Mouse (Mus musculus) induced T-regulatory cell, adult 2 months (primary cell): ENCODE results near the gene Cry1.

ENCODE experiments used
- DNase-seq: peaks from one replicate; pipeline ENCODE4 v3.0.0-alpha.2; 2012; ENCODE audit warnings: low read depth

Cry1 gene

DNA sequence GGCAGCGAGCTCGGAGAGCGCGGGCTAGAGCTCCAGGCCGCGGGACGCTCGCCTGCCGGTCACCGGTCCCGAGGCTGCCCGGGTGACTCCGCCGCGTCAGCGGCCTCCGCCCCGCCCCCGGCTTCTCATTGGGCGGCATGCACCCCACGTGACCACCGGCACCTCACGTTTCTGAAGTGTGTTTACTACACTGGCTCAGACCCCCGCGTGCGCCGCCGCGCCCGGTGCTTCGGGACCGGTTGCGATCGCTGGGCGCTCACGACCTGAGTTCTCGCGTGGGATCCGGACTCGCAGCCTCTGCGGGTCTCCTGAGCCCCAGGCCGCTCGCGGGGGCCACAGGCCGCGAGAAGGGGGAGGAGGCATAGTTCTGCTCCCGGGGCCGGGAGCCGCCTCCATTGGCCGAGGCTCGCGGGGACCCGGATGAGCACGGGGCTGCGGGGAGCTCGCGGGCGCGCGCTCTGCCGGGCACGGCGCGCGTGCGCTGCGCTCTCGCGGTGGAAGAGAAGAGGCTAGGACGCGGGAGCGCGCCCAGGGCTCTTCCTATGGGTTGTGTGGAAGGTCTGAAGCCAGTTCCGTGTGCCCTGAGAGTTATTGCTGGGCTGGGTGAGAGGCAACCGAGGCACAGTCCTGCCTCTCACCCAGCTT lies at the start of gene Cry1:
Gene Cry1, minus strand, starts transcription at position 101 of the 645 bp plus-strand sequence.
- peak; percentile 97 for DNase-seq

DNA sequence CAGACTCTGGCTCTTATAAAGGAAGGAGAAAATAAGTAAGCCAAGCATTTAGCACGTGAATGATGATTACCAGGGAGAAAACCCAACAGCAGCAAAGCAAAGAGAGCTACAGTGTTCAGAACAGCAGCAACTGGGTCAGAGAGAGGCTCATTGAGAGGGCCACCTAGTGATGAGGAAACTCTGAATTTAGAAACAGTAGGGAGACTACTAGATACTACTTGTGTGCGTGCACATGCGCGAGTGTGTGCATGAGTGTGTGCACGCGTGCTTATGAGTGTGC lies 36.8 kb upstream of the Cry1 start:
- no peak for DNase-seq

DNA sequence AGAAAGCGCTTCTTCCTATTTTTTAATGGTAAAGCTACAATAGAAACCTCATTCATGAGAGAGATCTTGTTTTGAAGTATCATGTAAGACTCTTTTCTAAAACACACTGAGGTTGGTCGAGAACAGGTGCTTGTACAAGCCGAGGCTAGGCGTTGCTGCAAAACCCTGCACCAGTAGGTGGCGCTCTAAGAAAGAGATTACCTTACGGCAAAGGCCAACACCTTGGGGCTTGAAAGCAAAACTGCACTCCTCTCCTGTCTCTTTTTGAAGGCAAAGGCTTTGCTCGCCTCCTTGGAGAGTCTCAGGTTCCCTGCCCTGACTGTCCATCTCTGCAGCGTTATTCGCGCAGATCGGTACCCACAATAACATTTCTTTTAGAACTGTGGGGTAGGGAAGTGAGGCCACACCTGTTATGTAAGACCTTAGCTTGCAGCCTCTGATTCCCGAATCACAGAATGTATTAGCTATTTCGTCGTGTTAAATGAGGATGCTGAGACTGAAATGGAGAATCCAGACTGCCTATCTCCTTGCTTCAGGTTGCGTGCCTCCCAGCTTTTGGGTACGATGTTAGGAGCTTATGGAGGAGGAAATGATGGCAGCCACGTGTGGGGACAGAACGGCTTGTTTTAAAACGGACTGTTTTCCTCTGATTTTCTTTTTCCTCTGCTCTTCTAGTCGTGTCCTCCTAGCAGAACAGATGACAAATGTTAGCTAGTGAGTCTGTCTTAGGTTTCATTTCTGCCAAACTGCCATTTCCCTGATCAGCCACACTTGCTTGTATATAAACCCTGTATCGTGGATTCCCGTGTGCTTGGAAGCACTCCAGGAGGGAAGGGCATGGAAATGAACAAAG lies 36.3 kb upstream of the Cry1 start:
- DNase-seq = peak; percentile 87

DNA sequence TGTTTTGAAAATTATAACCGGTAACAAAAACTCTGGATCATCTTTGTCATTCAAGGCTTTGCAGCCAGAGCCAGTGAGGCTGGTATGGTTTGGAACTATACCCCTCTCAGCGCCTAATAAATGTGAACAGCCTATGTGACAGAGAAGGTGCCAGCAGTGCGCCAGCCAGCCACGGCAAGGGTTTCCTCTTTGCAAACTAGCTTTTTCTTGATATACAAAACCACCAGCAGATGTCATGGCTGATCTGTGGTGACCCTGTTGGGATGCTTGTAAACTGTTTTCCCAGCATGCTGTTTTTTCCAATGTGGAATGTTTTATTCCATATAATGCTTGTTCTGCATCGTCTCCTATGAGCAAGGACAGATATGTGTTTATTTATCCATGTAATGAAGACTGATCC lies 30.0 kb upstream of the Cry1 start:
- no peak for DNase-seq

DNA sequence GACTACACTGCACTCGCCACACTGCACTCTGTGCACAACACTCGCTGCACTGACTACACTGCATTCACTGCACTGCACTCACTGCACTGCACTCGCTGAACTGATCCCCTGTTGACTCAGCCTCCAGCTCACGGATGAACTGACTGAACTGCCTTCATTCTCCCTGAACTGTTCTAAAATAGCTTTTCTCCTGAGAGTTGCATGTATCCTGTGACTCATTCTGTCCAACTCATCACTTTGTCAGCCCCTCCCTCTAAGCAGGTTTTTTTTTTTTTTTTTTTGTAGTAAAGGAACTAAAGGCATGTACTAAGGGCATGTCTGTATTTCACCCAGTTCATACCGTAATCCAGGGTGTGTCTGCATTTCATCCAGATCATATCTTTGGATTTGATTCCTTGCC lies 26.8 kb upstream of the Cry1 start:
- DNase-seq = no peak

DNA sequence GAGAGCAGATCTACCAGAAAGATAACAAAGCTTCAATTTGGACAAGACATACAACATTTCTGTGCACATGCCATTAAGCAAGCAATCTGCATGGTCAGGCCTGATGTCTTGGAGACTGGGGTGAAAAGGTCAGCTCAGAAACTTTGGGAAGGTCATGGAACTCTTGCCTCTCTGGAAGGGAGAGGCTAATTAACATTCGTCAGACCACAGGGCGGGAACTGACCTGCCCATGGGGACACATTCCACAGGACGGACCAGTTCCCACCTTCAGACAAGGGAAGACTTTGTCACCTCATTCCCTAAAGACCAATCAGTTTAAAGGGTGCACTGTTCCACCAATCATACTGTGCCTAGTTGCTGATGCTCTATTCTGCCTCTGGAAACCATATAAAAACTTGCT lies 25.3 kb upstream of the Cry1 start:
- no peak for DNase-seq

DNA sequence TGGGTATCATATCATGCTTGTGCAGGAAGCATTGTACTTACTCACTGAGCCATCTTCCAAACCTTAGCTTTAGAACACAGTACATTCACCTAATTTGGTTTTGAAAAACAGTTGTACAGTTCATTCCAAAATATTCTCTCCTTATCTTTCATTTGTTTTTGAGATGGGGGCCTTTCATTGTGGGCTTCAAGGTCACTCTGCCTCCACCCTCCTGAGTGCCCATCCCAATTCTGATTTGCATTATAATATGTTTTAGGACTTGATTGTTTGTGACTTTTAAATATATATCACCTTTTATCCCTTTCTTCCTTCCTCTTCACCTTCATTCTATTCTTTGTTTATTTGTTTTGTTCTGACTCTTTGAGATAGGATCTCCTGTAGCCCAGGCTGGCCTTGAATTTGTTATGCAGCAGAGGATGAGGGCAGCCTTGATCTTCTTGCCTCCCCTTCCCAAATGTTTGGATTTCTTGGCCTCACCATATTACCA lies 24.3 kb upstream of the Cry1 start:
- DNase-seq = no peak

DNA sequence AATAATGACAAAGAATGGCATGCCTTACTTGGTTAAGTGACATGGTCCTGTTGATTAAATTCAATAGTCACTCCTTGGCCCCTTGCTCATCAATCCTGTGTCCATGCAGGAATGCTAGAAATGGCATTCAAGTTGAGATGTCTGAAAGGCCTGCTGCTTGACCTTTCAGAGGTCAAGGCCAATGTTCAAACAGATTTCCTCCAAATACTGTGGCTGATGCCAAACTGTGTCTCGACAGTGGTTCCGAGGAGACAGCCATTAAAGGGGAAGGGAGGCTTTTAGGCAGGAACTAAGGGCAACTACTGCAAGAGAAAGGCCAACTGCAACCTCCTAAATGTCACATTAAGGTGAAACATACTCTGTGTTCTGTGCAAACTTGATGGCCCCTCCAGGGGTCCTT lies 20.5 kb upstream of the Cry1 start:
- no peak for DNase-seq

DNA sequence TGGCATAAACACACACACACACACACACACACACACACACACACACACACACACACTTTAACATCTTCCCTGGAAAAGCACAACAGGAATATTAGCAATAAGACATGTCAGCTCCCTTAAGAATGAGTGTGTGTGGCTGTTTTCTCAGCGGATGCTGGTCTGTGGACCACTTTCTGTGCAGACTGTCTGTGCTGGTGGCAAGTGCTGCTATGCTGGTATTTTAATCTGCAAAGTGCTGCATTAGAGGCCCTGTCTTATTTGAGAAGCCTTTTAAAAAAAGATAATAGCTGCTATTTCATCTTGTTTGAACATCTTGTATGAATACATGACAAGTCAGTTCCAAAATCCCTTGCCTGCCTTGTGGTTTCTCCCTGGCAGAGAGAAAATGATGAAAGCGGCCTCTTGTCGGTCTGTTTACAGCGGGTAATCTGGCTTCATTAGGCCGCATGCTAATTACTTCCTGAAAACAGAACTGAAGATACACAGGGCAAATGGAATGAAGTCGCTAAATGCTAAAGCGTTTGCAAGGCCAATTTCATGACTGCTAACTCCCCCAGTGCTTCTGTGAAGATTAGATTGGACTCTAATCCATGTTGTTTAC lies 19.5 kb upstream of the Cry1 start:
- DNase-seq = no peak

DNA sequence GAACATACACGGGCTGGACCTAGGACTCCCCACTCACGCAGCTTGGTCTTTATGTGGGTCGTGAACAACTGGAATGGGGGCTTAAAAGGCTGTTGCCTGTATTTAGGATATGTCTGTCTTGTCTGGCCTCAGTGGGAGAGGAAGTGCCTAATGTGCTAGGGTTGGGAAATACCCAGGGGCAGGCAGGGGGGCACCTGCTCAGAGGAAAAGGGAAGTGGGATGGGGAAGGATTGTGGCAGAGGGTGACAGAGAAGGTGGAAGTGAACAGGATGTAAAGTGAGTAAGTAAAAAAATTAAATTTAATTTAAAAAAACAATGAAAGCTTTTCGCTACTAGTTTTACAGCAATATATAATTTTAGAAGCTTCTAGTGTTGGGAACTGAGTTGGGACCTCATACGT lies 9.7 kb upstream of the Cry1 start:
- no peak for DNase-seq

DNA sequence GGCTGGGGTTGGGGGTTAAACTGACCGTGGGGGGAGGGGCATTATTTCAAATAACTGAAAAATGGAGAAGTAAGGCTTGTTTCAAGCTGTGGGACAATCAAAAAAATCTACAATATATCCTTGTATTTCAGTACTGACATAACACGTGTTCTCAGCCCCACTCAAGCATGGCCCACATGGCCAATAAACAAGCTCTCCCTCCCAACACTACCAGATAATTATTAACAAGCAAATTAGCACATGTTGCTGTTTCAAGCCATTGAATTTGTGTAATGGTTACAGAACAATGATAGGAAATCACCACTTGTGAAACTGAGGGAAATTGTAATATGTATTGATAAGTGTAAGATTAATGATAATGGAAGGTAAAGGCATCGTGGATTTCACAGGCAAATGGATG lies 8.5 kb upstream of the Cry1 start:
- no peak for DNase-seq

DNA sequence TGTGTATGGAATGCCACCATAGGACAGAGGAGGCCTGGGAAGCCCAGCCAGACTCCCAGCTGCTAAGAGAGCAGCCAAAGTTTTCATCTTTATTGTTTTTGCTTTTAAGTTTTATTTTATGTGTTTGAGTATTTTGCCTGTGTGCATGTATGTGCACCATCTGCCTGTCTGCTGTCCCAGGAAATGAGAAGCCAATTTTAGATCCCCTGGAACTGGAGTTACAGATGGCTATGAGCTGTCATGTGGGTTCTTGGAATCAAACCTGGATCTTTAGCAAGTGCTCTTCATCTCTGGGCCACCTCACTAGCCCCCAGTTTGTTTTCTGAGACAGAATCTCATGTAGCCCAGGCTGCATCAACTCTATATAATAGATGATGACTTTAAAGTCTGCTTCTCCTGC lies 5.8 kb upstream of the Cry1 start:
- DNase-seq = no peak

DNA sequence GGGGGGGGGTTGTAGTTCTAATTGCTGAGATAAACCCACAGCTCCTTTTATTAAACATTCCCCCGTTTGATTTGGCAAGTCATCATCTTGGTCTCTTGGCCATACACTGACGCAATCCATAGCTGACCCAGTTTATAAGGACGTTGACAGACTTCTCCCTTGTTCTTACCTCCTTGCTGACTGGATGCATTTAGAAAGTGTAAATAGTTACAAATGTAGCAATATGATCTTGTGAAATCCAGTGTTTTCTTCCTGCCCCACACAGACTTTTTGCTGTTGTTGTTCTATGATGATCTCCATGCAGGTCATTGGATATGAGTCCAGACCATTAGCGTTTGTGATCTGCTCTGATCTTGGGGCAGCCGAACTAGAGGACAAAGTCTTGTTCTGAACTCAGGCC lies 5.1 kb upstream of the Cry1 start:
- no peak for DNase-seq

DNA sequence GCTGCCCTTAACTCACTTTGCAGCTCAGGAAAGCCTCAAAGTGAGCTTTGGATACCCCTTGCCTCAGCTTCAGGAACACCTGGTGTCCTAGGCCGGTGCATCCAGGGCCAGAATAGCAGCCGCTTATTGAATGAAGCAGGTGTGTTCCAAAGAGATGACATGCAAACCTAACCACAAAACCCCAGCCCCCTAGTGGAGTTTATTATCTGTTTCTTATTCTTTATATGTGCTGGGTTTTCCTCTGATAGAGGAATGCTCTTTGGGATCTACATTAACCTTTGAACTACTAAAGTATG lies 1.6 kb upstream of the Cry1 start:
- peak; percentile 42 for DNase-seq

DNA sequence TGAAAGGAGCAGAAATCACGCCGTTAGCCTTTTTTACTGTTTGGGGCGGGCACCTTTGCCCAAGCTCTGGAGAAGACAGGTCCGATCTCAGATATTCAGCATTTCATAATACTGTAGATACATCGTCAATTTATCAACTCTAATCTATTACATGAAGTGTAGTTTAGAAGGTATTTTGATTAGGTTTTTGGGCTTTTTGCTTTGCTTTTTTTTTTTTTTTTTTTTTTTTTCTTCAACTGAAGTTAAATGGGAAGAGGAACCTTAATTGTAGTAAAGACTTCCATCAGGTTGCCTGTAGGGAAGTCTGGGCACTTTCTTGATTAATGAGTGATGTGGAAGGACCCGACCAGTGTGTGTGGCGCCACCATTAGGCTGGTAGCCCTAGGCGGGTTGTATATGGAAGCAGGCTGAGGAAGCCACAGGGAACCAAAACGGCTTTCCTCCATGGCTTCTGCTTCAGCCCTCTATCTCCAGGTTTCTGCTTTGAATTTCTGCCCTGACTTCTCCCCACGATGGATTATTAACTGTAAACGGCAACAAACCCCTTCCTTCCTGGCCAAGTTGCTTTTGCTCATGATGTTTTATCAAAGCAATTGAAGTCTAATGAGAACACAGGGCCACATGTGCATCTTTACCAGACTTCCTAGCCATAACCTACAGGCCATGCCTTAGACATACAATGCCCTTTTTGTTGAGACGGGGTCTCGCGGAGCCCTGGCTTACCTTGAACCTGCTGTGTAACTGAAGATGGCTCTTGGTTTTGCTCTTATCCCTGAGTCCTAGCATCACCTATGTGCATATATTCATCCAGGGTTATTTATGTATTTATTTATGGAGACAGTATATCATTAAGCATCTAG lies 1.0 kb upstream of the Cry1 start:
- DNase-seq = peak; percentile 50

DNA sequence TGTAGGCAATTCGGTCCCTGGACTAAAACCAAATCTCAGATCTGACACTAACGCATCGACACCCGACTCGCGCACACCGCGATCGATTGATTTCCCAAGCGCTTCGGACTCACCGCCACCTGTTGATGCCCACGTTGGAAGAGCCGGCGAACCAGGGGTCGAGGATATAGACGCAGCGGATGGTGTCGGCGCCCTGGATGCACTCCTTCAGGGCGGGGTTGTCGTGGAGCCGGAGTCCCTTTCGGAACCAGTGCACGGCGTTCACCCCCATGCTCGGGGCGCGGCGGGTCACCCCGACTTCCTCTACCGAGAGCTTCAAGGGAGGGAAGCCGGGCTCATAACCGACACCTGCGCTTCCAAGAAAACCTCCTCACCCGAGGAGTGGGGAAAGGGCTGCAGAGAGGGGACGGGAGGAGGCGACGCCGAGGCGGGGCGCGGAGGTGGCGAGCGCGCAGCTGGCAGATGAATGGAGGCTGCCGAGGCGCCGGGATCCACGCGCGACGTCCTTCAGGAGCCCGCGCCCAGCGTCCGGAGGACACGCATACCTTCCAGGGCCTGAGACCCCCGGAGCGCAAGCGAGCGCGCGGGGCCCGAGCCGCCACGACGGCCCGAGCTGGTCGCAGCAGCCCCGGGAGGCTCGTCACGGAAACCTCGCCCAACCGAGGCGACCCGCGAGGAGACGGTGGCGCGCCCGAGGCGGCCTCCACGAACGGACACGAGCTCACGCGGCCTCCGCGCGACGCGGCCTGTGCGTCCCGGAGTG lies 482 bp downstream of the Cry1 start:
- DNase-seq = peak; percentile 77

DNA sequence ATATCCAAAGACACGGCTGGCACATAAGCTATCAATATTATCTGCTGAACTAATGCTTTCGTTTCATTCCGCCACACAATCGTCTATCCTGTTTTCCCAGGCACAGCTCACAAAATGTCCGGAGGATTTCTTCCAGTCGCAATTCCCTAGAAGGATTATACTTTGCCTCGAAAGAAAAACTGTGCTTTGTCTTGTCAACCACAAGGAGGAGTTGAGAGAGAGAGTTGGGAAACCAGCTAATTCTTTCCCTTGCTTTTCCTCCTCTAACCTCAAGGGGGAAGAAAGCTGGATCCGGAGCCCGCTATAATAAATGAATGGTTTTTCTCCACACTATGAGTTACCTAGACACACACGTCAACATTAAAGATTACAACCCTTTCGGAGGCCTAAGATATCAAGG lies 1.2 kb downstream of the Cry1 start:
- DNase-seq = peak; percentile 79

DNA sequence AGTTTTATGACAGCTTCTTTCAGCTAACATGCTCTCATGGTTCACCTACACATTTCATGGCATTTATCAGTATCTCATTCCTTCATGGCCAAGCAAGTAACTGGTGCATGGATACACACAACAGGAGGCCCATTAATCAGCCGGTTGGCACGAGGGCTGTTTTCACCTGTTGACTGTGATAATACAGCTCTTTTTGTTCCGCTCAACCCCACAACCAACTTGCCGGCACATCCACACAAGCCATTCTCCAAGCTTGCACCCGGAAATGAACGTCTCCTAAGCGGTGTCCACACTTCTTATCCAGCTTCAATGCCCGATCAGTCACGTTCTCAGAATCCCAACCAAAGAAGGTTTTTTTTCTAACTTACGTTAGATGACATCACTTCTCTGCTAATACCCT lies 2.1 kb downstream of the Cry1 start:
- no peak for DNase-seq

DNA sequence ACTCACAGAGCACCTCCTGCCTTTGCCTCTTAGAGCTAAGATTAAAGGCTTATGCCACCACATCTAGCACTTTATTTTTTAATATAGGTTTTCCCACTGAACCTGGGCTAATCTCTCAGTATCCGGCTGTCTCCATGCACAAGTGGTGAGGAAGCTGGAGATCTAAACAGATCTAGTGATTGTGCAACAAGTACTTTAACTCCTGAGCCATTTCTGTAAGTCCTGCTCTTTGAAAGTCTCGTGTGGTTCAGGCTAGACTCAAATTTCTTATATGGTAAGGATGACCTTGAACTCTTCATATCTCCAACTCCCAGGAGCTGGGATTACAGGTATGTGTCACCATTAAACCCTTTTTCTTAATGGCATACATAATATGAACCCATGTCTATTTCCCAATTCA lies 8.2 kb downstream of the Cry1 start:
- DNase-seq = no peak

DNA sequence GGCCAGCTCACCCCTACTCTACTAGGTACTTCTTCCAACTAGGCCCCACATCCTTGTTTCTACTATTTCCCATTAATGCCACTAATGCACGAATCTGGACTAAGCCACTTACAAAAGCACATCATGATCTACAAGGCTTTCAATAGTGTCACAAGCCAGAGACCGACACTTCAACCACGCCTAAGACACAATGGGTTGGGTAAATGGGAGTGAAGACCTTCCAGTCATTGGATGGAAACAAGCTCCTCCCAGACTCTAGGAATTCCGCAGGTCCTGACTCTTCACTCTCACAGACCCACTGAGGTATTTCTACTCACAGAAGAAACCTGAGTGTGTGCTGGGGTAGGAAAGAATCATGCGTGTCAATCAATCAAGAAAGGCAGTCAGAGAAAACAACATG lies 19.6 kb downstream of the Cry1 start:
- no peak for DNase-seq

DNA sequence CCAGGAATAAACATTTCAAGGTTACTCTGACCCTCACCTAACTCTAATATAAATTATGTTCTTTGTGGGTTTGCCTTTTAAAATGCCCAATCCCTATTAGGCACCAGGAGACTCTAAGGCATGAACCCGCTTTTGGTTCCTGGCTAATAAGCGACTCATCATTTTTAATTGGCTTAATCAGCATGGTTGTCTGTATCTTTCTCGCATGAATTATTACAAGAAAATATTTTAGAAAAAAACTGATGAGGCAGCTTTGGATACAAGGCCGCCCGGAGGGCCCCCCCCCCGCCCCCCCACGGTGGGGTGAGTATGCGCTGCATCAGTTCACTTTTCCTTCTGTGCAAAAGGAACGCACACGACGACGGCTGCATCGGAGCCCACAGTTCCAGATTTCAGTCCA lies 20.1 kb downstream of the Cry1 start:
- no peak for DNase-seq

DNA sequence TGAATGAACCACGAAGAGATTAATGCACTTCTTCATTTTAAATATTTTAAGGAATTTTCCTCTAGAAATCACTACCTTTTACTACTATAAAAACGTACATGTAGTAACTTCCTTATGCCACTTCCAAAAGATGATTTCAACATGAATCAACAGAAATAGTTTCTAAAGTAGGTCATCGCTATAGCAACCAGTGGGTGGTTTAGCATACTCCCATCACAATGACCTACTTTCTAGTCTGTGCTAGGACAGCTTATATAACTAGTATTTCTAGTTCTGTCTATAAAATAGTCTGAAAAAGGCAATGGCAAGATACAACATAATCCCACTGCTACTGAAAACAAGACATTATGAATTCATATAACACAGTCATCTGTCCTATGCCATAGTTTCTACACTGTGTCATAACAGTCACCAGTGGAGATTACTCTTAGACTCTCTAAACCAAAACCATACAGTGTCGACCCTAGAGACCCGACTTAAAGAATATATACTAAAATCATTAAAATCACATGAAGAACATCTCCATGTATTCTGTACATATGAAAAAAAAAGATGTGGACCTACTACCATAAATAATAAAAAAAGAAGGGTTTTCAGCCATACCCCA lies 23.0 kb downstream of the Cry1 start:
- peak; percentile 74 for DNase-seq
